Mouse (Mus musculus) spleen, adult 2 months (tissue): ENCODE results near the gene Hnrnpl.

Source experiments
- CTCF ChIP-seq: fragments of 200-500 bp; IDR thresholded peaks from 2 replicates; pipeline ENCODE4 v1.5.1; 2011; ENCODE audit warnings: mild to moderate bottlenecking, inconsistent platforms; ENCODE audit not compliant: insufficient read depth, insufficient read length, insufficient replicate concordance; ENCODE audit errors: extremely low read depth
- POLR2A ChIP-seq: fragments of 200-500 bp; IDR thresholded peaks from 2 replicates; pipeline ENCODE4 v1.6.1; 2011; ENCODE audit warnings: low read depth, low read length, inconsistent platforms

- TF ChIP-seq CTCF (no peak), POLR2A (no peak)
Measured at GRCm38 (mm10) chr7:28831411-28832125, 23.2 kb downstream of the Hnrnpl start.
